Mouse (Mus musculus) embryo, embryonic 11 days (tissue): ENCODE measurements around the gene Hykk.
"Not testable (repeated sequence)": the region's sequence is repeated elsewhere in the genome, so short reads cannot be mapped to it uniquely, and the experiment has no call there.

Experiments
- DNase-seq: peaks from one replicate; pipeline ENCODE4 v3.0.0-alpha.2; 2015

Gene Hykk

DNA sequence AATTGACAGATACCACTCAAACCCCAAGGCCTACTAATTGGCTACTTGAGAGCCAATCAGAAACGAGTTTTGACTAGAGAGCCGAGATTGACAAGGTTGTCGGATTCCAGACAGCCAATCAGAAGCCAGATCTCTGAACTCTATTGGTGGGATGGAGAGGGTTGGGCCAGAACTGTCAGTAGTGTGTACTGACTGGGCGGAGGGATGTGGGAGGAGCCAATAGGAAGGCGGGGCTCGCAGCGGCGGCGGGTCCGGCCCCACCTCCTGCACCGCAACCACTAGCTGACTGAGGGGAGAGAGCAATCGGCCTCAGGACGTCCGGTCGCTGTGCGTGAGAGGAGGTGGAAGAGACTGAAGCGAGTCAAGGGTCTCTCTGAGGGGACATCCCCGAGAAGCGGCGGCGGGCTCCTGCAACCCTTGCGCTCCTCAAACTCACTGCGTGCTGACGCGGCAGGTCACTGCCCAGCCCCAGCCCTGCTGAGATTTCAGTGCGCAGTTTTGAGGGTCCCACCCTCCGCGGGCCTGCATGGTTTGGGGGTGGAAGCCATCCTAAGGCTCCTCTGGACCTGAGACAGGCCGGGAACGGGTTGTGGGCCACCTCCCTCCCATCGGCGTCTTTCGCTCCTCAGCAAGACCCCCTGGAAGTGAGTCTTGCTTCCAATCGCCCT lies at the start of gene Hykk:
TSS of gene Hykk (plus strand) at position 274 of the 668 bp plus-strand sequence.
- peak; percentile 93 for DNase-seq

DNA sequence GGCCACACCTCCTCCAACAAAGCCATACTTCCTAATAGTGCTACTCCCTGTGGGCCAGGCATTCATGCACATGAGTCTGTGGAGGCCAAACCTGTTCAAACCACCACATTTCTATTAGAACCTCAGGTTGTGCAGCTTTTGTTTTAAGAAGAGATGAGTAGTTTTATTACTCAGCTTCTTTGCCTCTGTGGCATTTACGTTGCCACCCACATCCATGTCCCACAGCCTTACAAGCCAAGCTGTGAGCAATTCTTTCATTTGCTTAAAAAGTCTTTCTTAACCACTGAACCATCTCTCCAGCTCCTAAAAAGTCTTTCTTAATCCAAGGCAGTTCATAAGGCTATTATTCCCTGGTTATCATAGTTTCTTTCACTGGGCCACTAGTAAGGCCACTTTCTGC lies 38.3 kb upstream of the Hykk start:
- DNase-seq, result no peak

DNA sequence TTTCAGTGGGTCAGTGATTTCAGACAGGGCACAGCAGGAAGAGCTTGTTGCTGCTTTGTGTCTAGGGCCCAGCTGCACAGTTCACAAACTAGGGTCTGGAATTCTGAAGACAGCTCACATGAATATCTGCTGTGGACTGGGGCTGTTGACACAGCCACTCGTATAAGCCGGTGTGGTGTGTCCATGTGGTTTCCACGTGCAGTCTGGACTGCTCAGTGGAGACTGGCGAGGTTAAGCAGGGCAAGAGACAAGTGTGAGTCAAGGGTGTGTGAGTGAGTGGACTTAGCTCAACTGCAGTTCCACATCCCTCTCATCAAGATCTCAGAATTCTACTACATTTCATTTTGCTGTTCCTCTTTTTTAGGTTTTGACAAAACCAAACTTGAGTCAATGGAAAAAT lies 25.0 kb upstream of the Hykk start:
- DNase-seq, result no peak

DNA sequence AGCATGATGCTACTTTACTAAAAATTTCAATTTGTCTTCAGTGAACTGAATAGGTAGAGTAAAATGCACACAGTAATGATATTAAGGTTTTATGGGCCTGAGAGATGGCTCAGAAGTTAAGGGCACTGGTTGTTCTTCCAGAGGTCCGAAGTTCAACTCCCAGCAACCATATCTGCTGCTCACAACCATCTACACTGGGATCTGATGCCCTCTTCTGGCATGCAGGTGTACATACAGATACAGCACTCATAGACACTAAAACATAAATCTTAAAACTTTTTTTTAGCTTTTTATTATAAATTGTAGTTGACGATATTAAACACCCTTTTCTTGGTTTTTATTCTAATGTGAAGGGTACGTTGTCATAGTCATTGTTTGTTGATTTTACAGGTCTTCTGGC lies 20.0 kb upstream of the Hykk start:
- peak; percentile 11 for DNase-seq

DNA sequence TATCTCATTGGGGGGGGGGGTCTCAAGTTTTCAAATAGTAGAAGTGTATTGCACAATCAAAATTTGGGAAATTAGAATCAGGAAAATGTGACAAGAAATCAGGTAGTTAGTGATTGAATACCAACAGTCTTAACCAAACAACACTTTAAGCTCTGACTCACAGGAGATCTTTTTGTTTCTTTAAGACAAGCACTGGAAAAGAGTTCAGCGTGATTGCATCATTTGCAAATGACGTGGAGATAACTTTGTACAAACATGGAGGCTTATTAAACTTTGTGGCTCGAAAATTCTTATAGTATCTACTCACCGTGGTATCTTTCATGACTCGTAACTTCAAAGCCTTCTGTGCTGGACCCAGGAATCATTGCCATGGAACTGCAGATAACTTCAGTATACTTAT lies 7.6 kb upstream of the Hykk start:
- no peak for DNase-seq

DNA sequence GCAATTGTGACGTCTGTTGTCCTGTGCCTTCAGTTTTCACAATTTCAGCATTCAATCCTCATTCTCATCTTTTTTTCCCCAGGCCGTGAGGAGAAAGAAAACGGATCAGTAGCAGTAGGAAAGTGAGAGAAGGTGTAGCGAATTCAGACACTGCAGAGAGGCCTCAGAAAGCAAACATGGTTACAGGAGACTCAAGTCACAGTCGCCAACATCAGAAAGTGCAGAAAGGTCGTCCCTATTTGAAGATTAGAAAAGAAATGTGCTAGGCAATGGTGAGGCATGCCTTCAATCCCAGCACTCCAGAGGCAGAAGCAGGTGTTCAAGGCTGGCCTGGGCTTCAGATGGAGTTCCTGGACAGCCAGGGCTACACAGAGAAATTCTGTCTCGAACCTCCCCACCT lies 1.5 kb upstream of the Hykk start:
- DNase-seq, result no peak

DNA sequence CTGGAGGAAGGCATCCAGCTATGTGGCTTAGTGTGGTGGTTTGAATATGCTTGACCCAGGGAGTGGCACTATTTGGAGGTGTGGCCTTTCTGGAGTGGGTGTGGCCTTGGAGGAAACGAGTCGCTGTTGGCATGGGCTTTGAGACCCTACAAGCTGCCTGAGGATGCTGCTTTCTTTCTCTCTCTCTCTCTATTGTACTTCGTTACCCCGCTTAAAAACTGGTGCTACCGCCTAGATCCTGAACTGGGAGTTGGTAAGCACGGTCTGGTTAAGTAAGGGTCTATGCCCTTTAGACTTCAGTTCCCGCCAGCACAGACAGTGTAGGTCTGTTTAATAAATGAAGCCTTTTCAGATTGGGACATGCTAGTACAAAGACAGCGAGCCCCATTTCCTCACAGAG lies 682 bp upstream of the Hykk start:
- DNase-seq, result no peak

DNA sequence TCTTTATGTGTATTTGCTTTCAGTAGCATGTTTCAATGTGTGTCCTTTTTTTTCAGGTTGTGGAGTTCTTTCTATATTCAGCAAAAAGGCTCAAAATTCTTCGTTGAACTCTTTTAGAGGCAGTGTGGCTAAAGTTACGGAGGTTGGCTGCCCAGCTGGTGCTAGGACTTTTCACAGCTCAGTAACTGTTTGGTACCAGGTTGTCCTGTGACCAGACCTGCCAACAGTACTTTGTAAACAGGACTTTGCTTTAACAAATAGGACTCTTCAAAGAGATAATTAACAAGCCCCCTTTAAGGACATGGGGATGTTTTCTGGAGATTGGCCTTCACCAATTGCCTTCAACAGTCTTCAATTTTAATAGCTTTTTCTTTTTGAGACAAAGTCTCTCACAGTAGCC lies 1.1 kb downstream of the Hykk start:
- no peak for DNase-seq

DNA sequence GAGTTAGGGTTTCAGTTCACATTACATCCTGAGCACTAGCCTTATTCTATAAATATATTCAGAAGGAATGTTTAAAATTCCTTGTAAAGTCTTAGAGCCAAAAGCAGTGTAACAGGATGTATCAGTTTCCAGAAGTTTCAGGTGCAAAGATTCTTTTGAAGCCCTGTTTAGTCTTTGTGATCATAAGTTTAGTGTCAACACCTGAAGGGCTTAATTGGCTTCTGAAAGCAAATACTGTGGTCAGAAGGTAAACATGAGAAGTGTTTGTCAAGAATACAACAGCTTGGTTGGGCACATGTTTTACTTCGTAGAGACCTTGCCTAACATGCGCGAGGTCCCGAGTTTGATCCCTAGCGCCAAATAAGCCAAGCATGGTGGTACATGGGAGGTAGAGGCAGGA lies 1.7 kb downstream of the Hykk start:
- no peak for DNase-seq

DNA sequence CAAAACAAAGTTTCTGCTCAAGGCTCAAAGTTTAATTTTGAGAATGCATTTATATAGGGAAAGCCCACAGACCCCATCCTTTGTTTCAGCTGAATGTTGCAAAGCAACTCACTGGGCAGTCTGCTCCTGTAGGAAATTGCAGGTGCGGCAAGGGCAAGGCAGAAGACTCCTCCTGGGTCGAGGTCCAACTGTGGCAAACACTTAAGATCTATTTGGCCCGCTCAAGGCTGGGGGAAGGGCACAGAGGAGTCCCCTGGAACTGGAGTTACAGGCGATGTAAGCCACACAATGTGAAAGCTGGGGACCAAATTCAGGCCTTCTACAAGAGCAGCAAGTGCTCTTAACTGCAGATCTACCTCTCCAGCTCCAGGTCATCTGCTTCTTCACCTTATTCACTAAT lies 2.9 kb downstream of the Hykk start:
- no peak for DNase-seq

DNA sequence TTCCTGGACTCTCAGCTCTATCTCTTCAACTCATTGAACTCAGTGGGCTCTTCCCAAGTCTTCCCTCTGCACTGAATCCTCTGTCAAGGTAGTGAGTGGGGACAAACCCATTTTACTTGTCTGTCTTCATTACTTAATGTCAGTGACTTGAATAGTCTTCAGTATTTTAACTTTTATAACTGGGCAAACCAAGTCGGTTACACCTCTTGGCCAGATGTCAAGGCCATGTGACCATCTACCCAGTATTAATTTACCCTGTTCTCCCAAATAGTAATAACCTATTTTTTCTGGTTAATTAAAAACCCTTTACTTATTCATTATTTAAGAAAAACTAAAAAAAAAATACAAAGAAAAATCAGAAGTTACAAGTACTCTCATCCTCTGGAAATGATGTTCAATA lies 13.7 kb downstream of the Hykk start:
- no peak for DNase-seq

DNA sequence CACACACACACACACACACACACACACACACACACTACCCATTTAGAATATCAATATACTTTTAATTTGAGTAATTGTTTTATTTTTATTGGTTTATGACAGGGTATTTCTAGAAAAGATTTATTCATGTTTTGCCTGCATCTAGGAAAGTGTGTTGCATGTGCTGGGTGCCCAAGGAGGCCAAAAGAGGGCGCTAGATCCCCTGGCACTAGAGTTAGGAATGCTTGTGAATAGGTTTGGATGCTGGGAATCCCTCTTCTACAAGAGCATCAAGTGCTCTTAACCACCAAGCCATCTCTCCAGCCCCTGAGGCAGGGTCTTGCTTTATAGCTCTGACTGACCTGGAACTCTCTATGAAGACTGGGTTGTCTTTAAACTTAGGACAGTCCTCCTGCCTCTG lies 14.7 kb downstream of the Hykk start:
- no peak for DNase-seq

DNA sequence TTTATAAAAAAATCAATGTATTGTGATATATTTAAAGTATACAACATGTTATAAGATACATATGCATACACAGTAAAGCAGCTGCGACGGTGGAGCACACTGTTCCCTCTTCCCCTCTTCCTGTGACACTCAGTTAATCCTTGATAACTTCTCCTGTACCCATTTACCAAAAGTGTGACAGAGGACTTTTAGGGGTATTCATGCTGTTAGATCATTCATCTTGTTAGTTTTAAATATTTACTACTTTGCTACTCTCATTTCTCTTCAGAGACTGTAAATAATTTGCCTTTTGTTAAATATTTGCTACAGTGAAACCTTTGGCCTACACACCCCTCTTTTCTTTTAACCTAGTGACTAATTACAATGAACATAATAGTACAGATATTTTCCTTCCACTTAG lies 15.3 kb downstream of the Hykk start:
- DNase-seq, result no peak

DNA sequence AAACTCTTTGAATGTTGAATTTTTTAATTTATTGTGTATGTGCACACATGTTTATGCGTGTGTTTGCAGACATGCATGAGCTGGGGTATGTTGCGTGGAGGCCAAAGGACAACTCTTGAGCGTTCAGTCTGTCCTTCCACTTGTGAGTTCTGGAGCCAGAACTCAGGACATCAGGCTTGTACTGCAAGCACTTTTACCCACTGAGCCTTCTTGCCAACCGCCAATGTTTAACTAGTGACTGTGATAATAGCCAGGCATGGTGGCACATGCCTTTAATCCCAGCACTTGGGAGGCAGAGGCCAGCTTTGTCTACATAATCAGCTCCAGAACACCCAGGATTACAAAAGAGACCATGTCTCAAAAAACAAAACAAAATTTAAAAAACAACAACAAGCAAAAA lies 25.0 kb downstream of the Hykk start:
- no peak for DNase-seq

DNA sequence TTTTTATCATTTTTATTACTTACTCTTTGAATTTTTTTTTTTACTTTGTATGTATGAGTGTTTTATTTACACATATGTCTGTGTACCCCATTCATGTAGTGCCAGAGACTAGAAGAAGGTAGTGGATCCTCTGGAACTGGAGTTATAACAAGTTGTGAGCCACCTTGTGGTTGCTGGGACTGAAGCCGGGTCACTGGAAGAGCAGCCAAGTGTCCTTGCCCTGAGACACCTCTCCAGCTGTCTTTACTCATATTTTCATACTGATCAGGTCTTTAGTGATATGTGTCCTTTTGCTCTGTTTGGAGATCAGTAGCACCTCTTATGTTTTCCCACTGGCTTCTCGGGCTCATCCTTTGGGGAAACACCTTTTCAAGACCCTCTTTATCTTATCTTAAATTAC lies 27.4 kb downstream of the Hykk start:
- DNase-seq, result no peak

DNA sequence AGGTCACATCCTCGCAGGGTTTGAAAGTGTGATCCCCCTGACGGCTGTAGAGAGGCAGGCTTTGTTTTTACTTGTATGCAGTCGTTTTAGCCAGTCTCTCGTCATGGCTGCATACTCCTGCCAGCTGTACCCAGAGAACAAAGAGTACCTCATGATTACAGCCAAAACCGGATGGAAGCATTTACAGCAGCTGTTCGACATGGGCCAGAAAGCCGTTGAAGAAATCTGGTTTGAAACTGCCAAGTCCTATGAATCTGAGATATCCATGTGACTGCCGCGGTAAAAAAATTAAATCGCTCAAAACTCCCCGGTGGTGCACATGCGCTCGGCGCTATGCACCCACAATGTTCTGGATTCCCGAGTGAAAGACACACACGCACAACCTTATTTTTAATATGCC lies 29.2 kb downstream of the Hykk start:
- DNase-seq, result no peak

DNA sequence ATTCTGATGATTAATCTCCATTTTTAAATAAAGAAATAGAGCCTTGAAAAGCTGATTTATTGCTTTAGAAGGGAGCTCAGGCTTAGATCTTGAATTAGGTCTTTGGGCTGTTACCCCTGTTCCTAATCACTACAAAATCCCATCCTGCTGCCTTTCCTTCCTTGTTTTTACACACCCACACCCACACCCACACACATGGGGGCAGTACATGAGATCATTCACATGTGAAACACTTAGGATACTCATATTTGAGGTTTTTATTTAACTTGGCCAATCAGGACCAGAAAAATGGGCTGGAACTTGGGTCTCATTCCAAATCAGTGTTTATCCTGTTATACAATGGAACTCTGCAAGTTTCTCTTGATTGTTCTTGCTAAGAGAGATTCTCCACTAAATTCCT lies 32.4 kb downstream of the Hykk start:
- DNase-seq, result no peak

DNA sequence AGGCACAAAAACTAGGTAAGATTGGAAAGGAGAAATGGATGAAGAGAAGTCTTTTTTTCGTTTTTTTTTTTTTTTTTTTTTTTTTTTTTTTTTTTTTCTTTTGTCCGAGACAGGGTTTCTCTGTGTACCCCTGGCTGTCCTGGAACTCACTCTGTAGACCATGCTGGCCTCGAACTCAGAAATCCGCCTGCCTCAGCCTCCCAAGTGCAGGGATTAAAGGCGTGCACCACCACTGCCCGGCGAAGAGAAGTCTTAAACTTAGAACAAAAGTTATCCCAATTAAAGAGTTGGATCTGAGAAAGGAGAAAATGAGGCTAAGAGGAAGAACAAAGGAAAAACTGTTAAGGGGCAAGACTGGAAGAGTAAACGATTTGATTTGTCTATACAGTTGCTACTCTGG lies 33.1 kb downstream of the Hykk start:
- not testable (repeated sequence) for DNase-seq

DNA sequence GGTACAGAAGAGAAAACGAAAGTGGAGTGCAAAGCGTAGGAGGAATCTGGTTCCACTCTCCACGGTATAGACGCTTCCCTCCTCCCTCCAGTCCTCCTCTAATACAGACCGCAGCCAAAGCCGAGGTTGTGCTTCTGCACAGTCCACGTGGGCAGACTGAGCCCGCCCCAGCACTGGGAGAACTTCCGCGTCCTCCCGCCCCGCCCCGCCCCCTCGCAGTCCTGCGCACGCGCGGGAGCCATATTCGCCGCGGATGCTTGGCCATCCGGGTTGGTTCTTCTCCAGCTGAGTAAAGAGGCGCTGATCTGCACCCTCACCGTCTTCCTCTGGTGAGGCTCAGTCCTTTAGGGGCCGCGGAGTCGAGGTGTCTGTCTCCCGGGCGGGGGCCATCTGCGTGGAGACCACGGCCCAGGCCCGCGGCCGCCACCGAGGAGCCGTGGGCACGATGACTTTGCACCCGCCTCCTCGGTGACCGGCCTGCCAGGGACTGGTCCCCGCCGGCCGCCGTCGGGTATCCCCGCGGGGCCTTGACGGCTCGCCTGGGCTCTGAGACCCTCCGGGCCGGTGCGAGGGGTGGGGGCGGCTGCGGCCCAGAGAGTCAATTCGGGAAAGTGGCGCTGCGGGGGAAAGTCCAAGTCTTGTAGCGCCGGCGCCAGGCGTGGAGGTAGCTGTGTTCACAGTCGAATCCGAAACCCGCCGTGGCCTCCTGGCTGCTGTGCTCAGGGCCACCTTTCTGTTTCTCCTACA lies 33.7 kb downstream of the Hykk start, which contains the start of the genes Psma4 and AY074887:
TSS of gene Psma4 (plus strand) at position 216 of the 747 bp plus-strand sequence.
TSS of gene AY074887 (minus strand) at position 424 of the 747 bp plus-strand sequence.
- peak; percentile 95 for DNase-seq

DNA sequence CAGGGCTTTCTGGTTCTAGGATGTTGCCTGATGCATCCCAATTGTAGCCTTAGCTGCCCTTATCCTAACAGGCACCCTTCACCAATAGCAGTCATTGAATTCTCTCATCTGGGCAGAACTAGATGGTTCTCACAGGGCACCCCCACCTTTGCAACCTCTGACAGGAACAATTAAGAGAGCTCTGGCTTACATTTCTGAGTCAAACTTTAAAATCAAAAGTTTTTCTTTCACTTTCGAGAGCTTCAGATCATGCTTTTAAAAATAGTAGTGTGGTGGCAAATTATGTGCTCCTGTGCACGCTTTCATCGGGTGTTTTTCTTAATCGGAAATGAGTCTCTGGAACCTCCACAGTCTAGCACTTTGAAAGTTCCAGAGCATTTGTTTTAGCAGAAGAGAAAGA lies 44.0 kb downstream of the Hykk start:
- no peak for DNase-seq

DNA sequence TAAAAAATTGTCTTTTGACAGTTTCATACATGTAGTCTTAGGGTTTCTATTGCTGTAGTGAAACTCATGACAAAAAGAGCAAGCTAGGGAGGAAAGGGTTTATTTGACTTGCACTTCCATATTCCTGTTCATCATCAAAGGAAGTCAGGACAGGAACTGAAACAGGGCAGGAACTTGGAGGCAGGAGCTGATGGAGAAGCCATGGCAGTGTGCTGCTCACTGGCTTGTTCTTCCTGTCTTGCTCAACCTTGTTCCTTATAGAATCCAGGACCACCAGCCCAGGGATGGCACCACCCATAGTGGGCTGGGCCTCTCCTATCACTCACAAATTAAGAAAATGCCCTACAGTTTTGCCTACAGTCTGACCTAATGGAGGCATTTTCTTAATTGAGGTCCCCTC lies 46.6 kb downstream of the Hykk start:
- no peak for DNase-seq

DNA sequence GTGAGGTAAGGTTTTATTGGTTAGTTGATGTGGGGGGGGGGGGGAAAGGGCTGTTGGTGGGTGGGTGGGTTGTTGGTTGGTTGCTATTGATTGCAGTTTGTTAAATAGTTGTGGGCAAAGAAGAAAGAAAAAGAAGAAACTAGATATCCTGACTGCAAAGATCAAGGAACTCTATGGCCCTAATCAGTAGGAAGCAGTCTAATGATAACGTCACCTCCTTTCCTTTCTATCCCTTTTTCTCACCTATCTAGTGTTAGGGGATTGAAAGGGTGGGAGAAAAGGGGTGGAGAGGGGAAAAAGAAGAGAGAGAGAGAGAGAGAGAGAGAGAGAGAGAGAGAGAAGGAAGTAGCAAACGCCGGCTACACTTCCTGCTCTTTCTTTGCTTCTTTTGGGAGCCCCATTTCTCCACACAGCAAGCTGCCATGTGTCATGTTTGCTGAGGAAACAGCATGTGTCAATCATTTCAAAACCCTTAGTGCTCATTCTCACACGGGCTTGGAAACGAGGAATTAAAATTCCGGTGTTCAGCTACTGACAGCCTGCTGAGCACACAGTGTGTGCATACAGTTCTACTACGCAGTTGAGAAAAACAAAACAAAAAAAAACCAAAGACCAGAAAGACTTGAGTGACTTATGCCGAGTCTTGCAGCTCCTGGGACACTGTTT lies 53.0 kb downstream of the Hykk start:
- DNase-seq, result no peak

DNA sequence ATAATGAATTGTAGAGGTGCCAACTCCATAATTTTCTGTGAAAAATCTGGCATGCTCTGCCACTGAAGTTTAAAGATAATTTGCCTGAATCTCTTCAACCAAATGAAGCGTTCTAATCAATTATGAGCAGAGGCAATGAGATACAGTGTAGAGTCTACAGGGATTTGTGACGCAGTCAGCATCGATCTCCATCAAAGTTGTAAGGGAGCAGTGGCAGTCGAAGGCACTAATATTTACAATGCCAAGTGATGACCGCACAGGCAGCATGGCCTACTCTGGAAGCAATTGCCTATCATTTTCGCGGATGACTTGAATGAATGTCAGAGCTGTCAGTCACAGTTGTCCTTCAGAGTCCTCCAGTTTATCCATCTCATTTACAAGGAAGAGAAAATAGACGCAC lies 63.6 kb downstream of the Hykk start, which contains the start of gene Chrna5:
TSS of gene Chrna5 (plus strand) at position 207 of the 400 bp plus-strand sequence.
- DNase-seq, result no peak
